Mouse (Mus musculus) kidney, embryonic 15.5 days (tissue): ENCODE measurements around the gene Mfsd9. TPM values are rescaled to one million over a fixed set of nuclear protein-coding genes. Genes with fewer than 3 reads are reported as not detected.
"Not testable (repeated sequence)": the region's sequence is repeated elsewhere in the genome, so short reads cannot be mapped to it uniquely, and the experiment has no call there.

Experiments used
- ATAC-seq: fragments of 200-750 bp; cut with Nextera tagmentation; replicated peaks from 2 replicates; pipeline ENCODE4 v1.8.0; 2017; ENCODE audit warnings: moderate TSS enrichment; ENCODE audit not compliant: low FRiP score
- H3K27ac ChIP-seq: fragments of 300-500 bp; sonication (generic); 2 replicates; pipeline ENCODE4 v1.5.1; 2015; ENCODE audit warnings: mild to moderate bottlenecking, inconsistent platforms
- H3K27me3 ChIP-seq: fragments of 300-500 bp; sonication (generic); 2 replicates; pipeline ENCODE4 v1.6.1; 2015; ENCODE audit warnings: inconsistent platforms
- H3K36me3 ChIP-seq: fragments of 300-500 bp; sonication (generic); 2 replicates; pipeline ENCODE4 v1.6.1; 2015; ENCODE audit warnings: inconsistent platforms
- H3K4me1 ChIP-seq: fragments of 300-500 bp; sonication (generic); 2 replicates; pipeline ENCODE4 v1.6.1; 2015; ENCODE audit warnings: inconsistent platforms
- H3K4me2 ChIP-seq: fragments of 300-500 bp; sonication (generic); 2 replicates; pipeline ENCODE4 v1.6.1; 2015; ENCODE audit warnings: moderate library complexity, mild to moderate bottlenecking, inconsistent platforms
- H3K4me3 ChIP-seq: fragments of 300-500 bp; sonication (generic); replicated peaks from 2 replicates; pipeline ENCODE4 v1.5.1; 2015; ENCODE audit warnings: mild to moderate bottlenecking, inconsistent platforms
- H3K9ac ChIP-seq: fragments of 300-500 bp; sonication (generic); 2 replicates; pipeline ENCODE4 v1.6.1; 2015; ENCODE audit warnings: mild to moderate bottlenecking, inconsistent platforms
- H3K9me3 ChIP-seq: fragments of 300-500 bp; sonication (generic); replicated peaks from 2 replicates; pipeline ENCODE4 v1.6.1; 2016; ENCODE audit warnings: inconsistent platforms
- WGBS: fragments of 180-500 bp; shearing (Covaris S2); methylation state at CpG from one replicate; pipeline ENCODE4 v1.1.7; 2015; ENCODE audit warnings: mixed read lengths; 5-methylcytosine and 5-hydroxymethylcytosine counted together
- polyA plus RNA-seq: library from polyadenylated mRNA; unstranded; fragments of >200 nt; fragmentation: Nextera tagmentation; extraction: Ambion mirVana; gene quantifications from 2 replicates; pipeline ENCODE4 v1.2.1, GENCODE M21; 2015

Gene Mfsd9
- polyA plus RNA-seq, 1 experiment from 2014 or later = 3.9 TPM

GRCm38 (mm10) chr1:40738246-40738645 lies 52.2 kb downstream of the Mfsd9 start:
- not testable (repeated sequence) for ATAC-seq, H3K27ac ChIP-seq, H3K9ac ChIP-seq, H3K27me3 ChIP-seq, H3K4me2 ChIP-seq, H3K9me3 ChIP-seq, H3K4me3 ChIP-seq, H3K4me1 ChIP-seq, H3K36me3 ChIP-seq
- 91% methylated on average over 9 of the region's 9 CpGs for WGBS

- Histone ChIP-seq H3K4me2 (no peak overlapping the region), H3K4me3 (no peak overlapping the region), H3K27me3 (no peaks in the 10 kb centered on the region), H3K9ac (no peak overlapping the region), H3K27ac (no peak overlapping the region), H3K36me3 (no peaks in the 10 kb centered on the region), H3K4me1 (no peaks in the 10 kb centered on the region), H3K9me3 (no peaks in the 10 kb centered on the region)
- ATAC-seq = no peak
- WGBS = 65% methylated on average over 8 of the region's 8 CpGs
Measured at GRCm38 (mm10) chr1:40737671-40738070, 52.8 kb downstream of the Mfsd9 start.

- no peaks in the 10 kb centered on the region for H3K9me3 ChIP-seq
- H3K4me3 ChIP-seq = no peak overlapping the region
- WGBS = 95% methylated on average over 1 of the region's 1 CpGs
- H3K36me3 ChIP-seq = no peaks in the 10 kb centered on the region
- H3K27me3 ChIP-seq = no peaks in the 10 kb centered on the region
- H3K27ac ChIP-seq = no peak overlapping the region
- H3K4me1 ChIP-seq = no peaks in the 10 kb centered on the region
- no peak overlapping the region for H3K9ac ChIP-seq
- ATAC-seq = no peak
- H3K4me2 ChIP-seq = no peak overlapping the region
Measured at GRCm38 (mm10) chr1:40728636-40729035, 61.9 kb downstream of the Mfsd9 start.

GRCm38 (mm10) chr1:40727404-40727803 lies 63.1 kb downstream of the Mfsd9 start:
- Histone ChIP-seq H3K4me1 (no peaks in the 10 kb centered on the region), H3K27ac (no peak overlapping the region), H3K9ac (no peak overlapping the region), H3K4me3 (no peak overlapping the region), H3K27me3 (no peaks in the 10 kb centered on the region), H3K4me2 (no peak overlapping the region), H3K36me3 (no peaks in the 10 kb centered on the region), H3K9me3 (no peaks in the 10 kb centered on the region)
- ATAC-seq = no peak
- 81% methylated on average over 7 of the region's 7 CpGs for WGBS

- no peaks in the 10 kb centered on the region for H3K9me3 ChIP-seq
- H3K27me3 ChIP-seq = no peaks in the 10 kb centered on the region
- H3K4me1 ChIP-seq = no peaks in the 10 kb centered on the region
- H3K36me3 ChIP-seq = no peaks in the 10 kb centered on the region
- no peak overlapping the region for H3K9ac ChIP-seq
- WGBS = 88% methylated on average over 10 of the region's 10 CpGs
- no peak overlapping the region for H3K27ac ChIP-seq
- no peak overlapping the region for H3K4me3 ChIP-seq
- no peak for ATAC-seq
- H3K4me2 ChIP-seq = no peak overlapping the region
Measured at GRCm38 (mm10) chr1:40726051-40726450, 64.4 kb downstream of the Mfsd9 start.

Other genes with a start within 250 kb of the Mfsd9 start
- gene Slc9a4, start 210.6 kb downstream of the Mfsd9 start, polyA plus RNA-seq = 0.35 and 0.38 TPM in 2 replicates
- 1.7 and 2.0 TPM in 2 replicates for gene Slc9a2, start 110.1 kb downstream of the Mfsd9 start, polyA plus RNA-seq
- 1.2 and 1.5 TPM in 2 replicates for gene Tmem182, start 14.9 kb upstream of the Mfsd9 start, polyA plus RNA-seq